9 mouse cellular contexts compared by ENCODE assay signal in genomic region chr10:3943492-3944395, GRCm38 (mm10). TPM values are rescaled to one million over a fixed set of nuclear protein-coding genes. Genes with fewer than 3 reads are reported as not detected.
DNase-seq lines count a peak whose midpoint lies in the region; ATAC-seq and TF ChIP-seq lines count a peak whose summit lies in the region.
"Had no signal": no experiment of that assay in that cellular context is flagged by ENCODE, and none has a peak within 500 bp of the region (broad histone marks: within the 10 kb centered on the region; RNA-seq: fewer than 3 reads in every experiment).

No protein-coding gene starts in this region.

- no peaks in the 10 kb centered on the region for H3K9me3 ChIP-seq in kidney, embryonic 16.5 days (ENCODE audit: low read length)
- no peaks in the 10 kb centered on the region for H3K9me3 ChIP-seq in hindbrain, postnatal 0 days (ENCODE audit: low read length)
- no peaks in the 10 kb centered on the region for H3K9me3 ChIP-seq in limb, embryonic 10.5 days (replicated peaks)
- H3K9me3 ChIP-seq: embryonic facial prominence, embryonic 13.5 days had no signal

- no peak for ATAC-seq in kidney, embryonic 16.5 days (ENCODE audit: low FRiP score, low TSS enrichment)
- peak; percentile 72; the same call in 1 of the 2 replicates for ATAC-seq in hindbrain, postnatal 0 days

- no peak overlapping the region for H3K9ac ChIP-seq in kidney, embryonic 16.5 days (replicated peaks; ENCODE audit: low read length)
- no peak overlapping the region for H3K9ac ChIP-seq in hindbrain, postnatal 0 days (replicated peaks; ENCODE audit: low read length)
- H3K9ac ChIP-seq: embryonic facial prominence, embryonic 13.5 days had no signal

- 24% methylated on average over 10 of the region's 10 CpGs for WGBS in kidney, adult 2 months
- 30% methylated on average over 10 of the region's 10 CpGs for WGBS in kidney, embryonic 16.5 days
- 34% methylated on average over 10 of the region's 10 CpGs for WGBS in hindbrain, postnatal 0 days
- 35% methylated on average over 10 of the region's 10 CpGs for WGBS in limb, embryonic 10.5 days

- TF ChIP-seq POLR2A in kidney, adult 2 months (IDR thresholded peaks at IDR 0.05; ENCODE audit: low read depth, low read length) = no peak
- TF ChIP-seq POLR2A in embryonic fibroblast, embryonic 13.5 days (IDR thresholded peaks at IDR 0.05; ENCODE audit: low read depth, low read length) = no peak
- TF ChIP-seq POLR2A in testis, adult 2 months (IDR thresholded peaks at IDR 0.05; ENCODE audit: control insufficient read depth, low read depth, low read length) = no peak

- H3K27ac ChIP-seq in kidney, adult 2 months (ENCODE audit: insufficient read depth, low read depth, low read length) = no peak overlapping the region
- H3K27ac ChIP-seq in kidney, embryonic 16.5 days (ENCODE audit: low read length) = no peak overlapping the region
- no peak overlapping the region for H3K27ac ChIP-seq in embryonic fibroblast, embryonic 13.5 days (ENCODE audit: insufficient read depth, low read length)
- no peak overlapping the region for H3K27ac ChIP-seq in hindbrain, postnatal 0 days
- H3K27ac ChIP-seq in limb, embryonic 10.5 days = no peak overlapping the region
- no peak overlapping the region for H3K27ac ChIP-seq in testis, adult 2 months (ENCODE audit: control insufficient read depth, insufficient read depth, low read depth, low read length)
- H3K27ac ChIP-seq: embryonic facial prominence, embryonic 13.5 days had no signal

- DNase-seq in kidney, adult 2 months = peak; percentile 74
- DNase-seq in adrenal gland, postnatal 36 days = peak; percentile 66 to 82
- DNase-seq in hindbrain, postnatal 0 days (ENCODE audit: low spot score) = peak; percentile 91
- DNase-seq in limb, embryonic 10.5 days (ENCODE audit: low spot score) = peak; percentile 75
- DNase-seq in natural killer cell, adult 2 months (ENCODE audit: low spot score in 2 of 2) = peak; percentile 38 to 48

- no peaks in the 10 kb centered on the region for H3K36me3 ChIP-seq in kidney, adult 2 months (ENCODE audit: control insufficient read depth, insufficient read depth, low read length)
- H3K36me3 ChIP-seq in kidney, embryonic 16.5 days (ENCODE audit: insufficient read depth, low read length) = peaks cover 19% of the 10 kb centered on the region
- no peaks in the 10 kb centered on the region; the same call in 1 of the 2 replicates for H3K36me3 ChIP-seq in hindbrain, postnatal 0 days (ENCODE audit: insufficient read depth, low read length)
- H3K36me3 ChIP-seq in limb, embryonic 10.5 days = no peaks in the 10 kb centered on the region
- H3K36me3 ChIP-seq in testis, adult 2 months (ENCODE audit: control insufficient read depth, insufficient read depth, low read length) = no peaks in the 10 kb centered on the region

- no peaks in the 10 kb centered on the region for H3K27me3 ChIP-seq in kidney, adult 2 months (replicated peaks; ENCODE audit: control insufficient read depth, insufficient read depth, low read length)
- no peaks in the 10 kb centered on the region for H3K27me3 ChIP-seq in kidney, embryonic 16.5 days (ENCODE audit: insufficient read depth, low read length)
- H3K27me3 ChIP-seq in hindbrain, postnatal 0 days (ENCODE audit: insufficient read depth, low read length) = no peaks in the 10 kb centered on the region
- no peaks in the 10 kb centered on the region for H3K27me3 ChIP-seq in limb, embryonic 10.5 days (ENCODE audit: low read depth, poor library complexity, severe bottlenecking)
- no peaks in the 10 kb centered on the region for H3K27me3 ChIP-seq in testis, adult 2 months (ENCODE audit: control insufficient read depth, insufficient read depth, low read length)
- H3K27me3 ChIP-seq: embryonic facial prominence, embryonic 13.5 days had no signal

- no peak overlapping the region for H3K4me2 ChIP-seq in kidney, embryonic 16.5 days (replicated peaks; ENCODE audit: low read depth, low read length)
- no peak overlapping the region for H3K4me2 ChIP-seq in hindbrain, postnatal 0 days (ENCODE audit: low read depth, low read length)
- H3K4me2 ChIP-seq: embryonic facial prominence, embryonic 13.5 days had no signal

- H3K4me3 ChIP-seq in kidney, adult 2 months (ENCODE audit: insufficient read depth, low read depth, low read length) = no peak overlapping the region
- no peak overlapping the region for H3K4me3 ChIP-seq in kidney, embryonic 16.5 days (ENCODE audit: low read length)
- H3K4me3 ChIP-seq in embryonic fibroblast, embryonic 13.5 days (ENCODE audit: insufficient read depth, low read length) = no peak overlapping the region
- no peak overlapping the region for H3K4me3 ChIP-seq in hindbrain, postnatal 0 days (ENCODE audit: low read length)
- no peak overlapping the region for H3K4me3 ChIP-seq in limb, embryonic 10.5 days
- H3K4me3 ChIP-seq in testis, adult 2 months (ENCODE audit: control insufficient read depth, low read depth, low read length) = no peak overlapping the region
- H3K4me3 ChIP-seq: embryonic facial prominence, embryonic 13.5 days had no signal

- H3K4me1 ChIP-seq in kidney, adult 2 months (ENCODE audit: control insufficient read depth, insufficient read depth, low read length) = peaks cover 5% of the 10 kb centered on the region
- H3K4me1 ChIP-seq in kidney, embryonic 16.5 days (ENCODE audit: insufficient read depth, low read length) = peaks cover 16% of the 10 kb centered on the region
- no peaks in the 10 kb centered on the region for H3K4me1 ChIP-seq in embryonic fibroblast, embryonic 13.5 days (ENCODE audit: control insufficient read depth, insufficient read depth, low read length)
- H3K4me1 ChIP-seq in hindbrain, postnatal 0 days (ENCODE audit: insufficient read depth, low read length) = no peaks in the 10 kb centered on the region
- peaks cover 16% of the 10 kb centered on the region for H3K4me1 ChIP-seq in limb, embryonic 10.5 days
- 0 out of 2 replicates have a peak, but pooled peaks cover 2% of the 10 kb centered on the region for H3K4me1 ChIP-seq in testis, adult 2 months (ENCODE audit: control insufficient read depth, insufficient read depth, low read length)

- TF ChIP-seq CTCF in kidney, adult 2 months (conservative IDR thresholded peaks at IDR 0.05; ENCODE audit: insufficient read depth, insufficient read length, low read depth, low read length) = peak; percentile 88
- TF ChIP-seq CTCF in embryonic fibroblast, embryonic 13.5 days (IDR thresholded peaks at IDR 0.05; ENCODE audit: borderline replicate concordance, insufficient read depth, low read length) = peak; percentile 57; the same call in 1 of the 2 replicates
- TF ChIP-seq CTCF in hindbrain, postnatal 0 days (IDR thresholded peaks at IDR 0.05; ENCODE audit: low read depth) = peak; percentile 92
- TF ChIP-seq CTCF in testis, adult 2 months (IDR thresholded peaks at IDR 0.05; ENCODE audit: control insufficient read depth, insufficient read depth, insufficient replicate concordance, low read depth, low read length) = peak; percentile 48; the same call in 1 of the 2 replicates

RNA-seq across cellular contexts. Expression of gene Mthfd1l, which starts 29.2 kb away (rescaled TPM):
- polyA plus RNA-seq in kidney, adult 2 months (2012; rRNA removed) = 0.31 and 0.77 TPM in 2 replicates
- polyA plus RNA-seq in kidney, embryonic 16.5 days (2015; fragmentation: Nextera tagmentation; extraction: Ambion mirVana) = 16.7 and 18.0 TPM in 2 replicates
- 10 to 100 TPM in 1 of 2 experiments, 1 to 10 TPM in 1; 5.6 to 10.1 TPM for total RNA-seq in adrenal gland, postnatal 36 days (2021)
- 29.7 and 30.8 TPM in 2 replicates for polyA plus RNA-seq in embryonic fibroblast, embryonic 13.5 days (2011; ENCODE audit: insufficient read length, low read depth, missing spikeins)
- 9.0 and 10.7 TPM in 2 replicates for total RNA-seq in hindbrain, postnatal 0 days (2014; rRNA removed)
- 7.4 and 7.6 TPM in 2 replicates for polyA plus RNA-seq in hindbrain, postnatal 0 days (2015; fragmentation: Nextera tagmentation; extraction: Ambion mirVana)
- polyA plus RNA-seq in limb, embryonic 10.5 days (2016; fragmentation: Nextera tagmentation; extraction: Ambion mirVana) = 19.5 and 25.6 TPM in 2 replicates
- 1.6 and 1.9 TPM in 2 replicates for polyA plus RNA-seq in testis, adult 2 months (2012; rRNA removed)
